Mouse (Mus musculus) neural tube, embryonic 12.5 days (tissue): ENCODE data around the gene Pkib. TPM values are rescaled to one million over a fixed set of nuclear protein-coding genes. Genes with fewer than 3 reads are reported as not detected.
A peak's percentile ranks its signal among the peaks of the same experiment; 100 is the strongest.

Experiments used
- ATAC-seq: fragments of 200-750 bp; cut with Nextera tagmentation; 2 replicates; pipeline ENCODE4 v1.8.0; 2017; ENCODE audit warnings: low read depth, mild to moderate bottlenecking, moderate TSS enrichment, moderate library complexity; ENCODE audit not compliant: low FRiP score
- H3K27ac ChIP-seq: fragments of 300-500 bp; sonication (generic); 2 replicates; pipeline ENCODE4 v1.5.1; 2016
- H3K27me3 ChIP-seq: fragments of 300-500 bp; sonication (generic); replicated peaks from 2 replicates; pipeline ENCODE4 v1.6.1; 2016; ENCODE audit warnings: mild to moderate bottlenecking
- H3K36me3 ChIP-seq: fragments of 300-500 bp; sonication (generic); 2 replicates; pipeline ENCODE4 v1.6.1; 2016; ENCODE audit warnings: mild to moderate bottlenecking
- H3K4me1 ChIP-seq: fragments of 300-500 bp; sonication (generic); 2 replicates; pipeline ENCODE4 v1.6.1; 2016
- H3K4me2 ChIP-seq: fragments of 300-500 bp; sonication (generic); replicated peaks from 2 replicates; pipeline ENCODE4 v1.6.1; 2016; ENCODE audit warnings: mild to moderate bottlenecking
- H3K4me3 ChIP-seq: fragments of 300-500 bp; sonication (generic); 2 replicates; pipeline ENCODE4 v1.5.1; 2016
- H3K9ac ChIP-seq: fragments of 300-500 bp; sonication (generic); 2 replicates; pipeline ENCODE4 v1.6.1; 2016; ENCODE audit warnings: mild to moderate bottlenecking
- H3K9me3 ChIP-seq: fragments of 300-500 bp; sonication (generic); 2 replicates; pipeline ENCODE4 v1.6.1; 2016; ENCODE audit warnings: mild to moderate bottlenecking
- WGBS: fragments of 180-500 bp; shearing (Covaris S2); methylation state at CpG from one replicate; pipeline ENCODE4 v1.1.7; 2016; 5-methylcytosine and 5-hydroxymethylcytosine counted together
- polyA plus RNA-seq: library from polyadenylated mRNA; unstranded; fragments of >200 nt; fragmentation: Nextera tagmentation; extraction: Ambion mirVana; gene quantifications from 2 replicates; pipeline ENCODE4 v1.2.1, GENCODE M21; 2016

Gene Pkib
- polyA plus RNA-seq, 1 experiment from 2014 or later = 1.0 TPM

GRCm38 (mm10) chr10:57785552-57785951 lies 153.8 kb downstream of the Pkib start:
- Histone ChIP-seq H3K4me1 (peaks cover 16% of the 10 kb centered on the region), H3K27me3 (no peaks in the 10 kb centered on the region), H3K9me3 (no peaks in the 10 kb centered on the region), H3K9ac (peak overlapping the region; percentile 71), H3K36me3 (peaks cover 7% of the 10 kb centered on the region), H3K27ac (peak overlapping the region; percentile 75), H3K4me2 (peak overlapping the region; percentile 56), H3K4me3 (peak overlapping the region; percentile 49)
- 29% methylated on average over 2 of the region's 2 CpGs for WGBS
- no peak for ATAC-seq

Other genes starting within 250 kb of the Pkib start
- 59.7 and 70.8 TPM in 2 replicates for gene Hsf2, start 145.6 kb upstream of the Pkib start, polyA plus RNA-seq
- 292 and 323 TPM in 2 replicates for gene Serinc1, start 99.5 kb upstream of the Pkib start, polyA plus RNA-seq
- gene Fabp7, start 152.9 kb downstream of the Pkib start, polyA plus RNA-seq = 1,782 and 1,857 TPM in 2 replicates
- gene Smpdl3a, start 162.4 kb downstream of the Pkib start, polyA plus RNA-seq = 15.1 and 17.8 TPM in 2 replicates